Mouse (Mus musculus): ENCODE measurements around the gene Tas2r119.

The Tas2r119 gene

GRCm38 (mm10) chr15:32225394-32225793 is 48.3 kb downstream of the Tas2r119 start:
- DNase-seq (ENCODE audit: low spot score) = no peak

DNA sequence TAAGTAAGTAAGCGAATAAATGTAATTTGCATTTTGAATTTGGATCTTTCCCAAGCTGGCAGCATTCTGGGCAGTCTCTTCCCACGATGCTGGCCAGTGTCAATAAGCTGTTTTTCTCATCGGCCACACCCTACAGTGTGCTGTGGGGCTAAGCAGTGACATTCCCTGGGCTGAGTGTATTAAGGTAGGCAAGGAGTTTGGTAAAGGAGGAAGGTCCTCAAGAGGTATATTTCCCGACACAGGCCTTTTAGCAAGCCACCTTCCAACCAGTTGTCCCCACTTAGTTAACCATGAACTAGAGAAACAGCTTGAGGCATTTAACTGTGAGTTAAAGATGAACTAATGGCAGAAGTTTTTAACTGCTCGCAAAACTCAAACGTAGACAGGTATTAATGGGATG is 49.3 kb downstream of the Tas2r119 start:
- DNase-seq (ENCODE audit: low spot score) = no peak

GRCm38 (mm10) chr15:32226888-32227395 is 49.9 kb downstream of the Tas2r119 start:
- DNase-seq (ENCODE audit: low spot score) = no peak

All from urinary bladder, postnatal 10 days (tissue).